Mouse (Mus musculus) kidney, postnatal 10 days (tissue): ENCODE measurements at regions not wholly inside any gene's neighbourhood (a gene's known extent, or its start where the extent isn't known, plus 50 kb on each side); places are given as distances from the start of the nearest gene placed in this dataset.

ENCODE experiments used
- DNase-seq: peaks from one replicate; pipeline ENCODE4 v3.0.0; 2021; ENCODE audit warnings: mixed read lengths

DNA sequence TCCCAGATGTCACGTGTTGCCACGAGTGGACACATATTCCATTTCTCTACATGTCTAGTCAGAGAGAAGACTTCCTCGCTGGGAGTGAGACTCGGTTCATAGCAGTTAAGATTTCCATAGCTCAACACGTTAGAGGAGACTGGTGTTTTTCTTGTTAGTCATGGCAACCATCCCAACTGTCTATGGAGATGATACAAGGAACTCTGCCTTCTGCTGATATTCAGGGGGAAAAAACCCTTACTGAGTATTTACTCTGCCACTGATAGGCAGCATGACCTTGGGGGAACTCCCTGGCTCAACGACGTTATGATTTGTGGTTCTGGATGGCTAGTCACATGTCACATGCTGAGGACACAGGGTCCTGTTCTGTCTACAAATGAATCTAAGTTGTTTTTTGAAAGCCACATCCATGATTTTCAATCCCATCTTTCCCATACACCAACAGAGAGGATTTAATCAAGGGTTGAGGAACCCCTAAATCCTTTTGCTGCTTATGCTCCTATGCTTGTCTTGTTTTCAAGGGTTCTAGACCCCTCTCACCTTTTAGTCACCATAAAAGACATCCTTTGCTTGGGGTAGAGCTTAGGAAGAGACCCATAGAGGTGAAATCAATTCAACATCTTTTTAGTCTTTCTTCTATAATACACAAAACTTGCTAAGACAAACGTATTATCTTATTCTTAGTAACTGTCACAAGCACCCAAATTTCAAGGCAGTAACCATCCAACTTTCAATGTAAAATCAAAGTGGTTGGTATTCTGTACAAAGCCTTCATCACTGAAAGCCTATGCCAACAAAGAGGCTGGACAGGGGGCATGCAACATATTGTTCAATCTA lies 50.2 kb upstream of the Adtrp start:
- DNase-seq: no peak
